Mouse (Mus musculus) forebrain, embryonic 11.5 days (tissue): ENCODE data around the gene Mettl3. TPM values are rescaled to one million over a fixed set of nuclear protein-coding genes. Genes with fewer than 3 reads are reported as not detected.
"Not testable (repeated sequence)": the region's sequence is repeated elsewhere in the genome, so short reads cannot be mapped to it uniquely, and the experiment has no call there.

Experiments
- ATAC-seq: fragments of 200-750 bp; cut with Nextera tagmentation; replicated peaks from 2 replicates; pipeline ENCODE4 v1.8.0; 2017; ENCODE audit warnings: moderate TSS enrichment; ENCODE audit not compliant: low FRiP score
- DNase-seq: peaks from one replicate; pipeline ENCODE4 v3.0.0-alpha.2; 2017; ENCODE audit warnings: low spot score
- H3K27ac ChIP-seq: fragments of 300-500 bp; sonication (generic); 2 replicates; pipeline ENCODE4 v1.5.1; 2014; ENCODE audit warnings: low read depth, low read length
- H3K27me3 ChIP-seq: fragments of 300-500 bp; sonication (generic); 2 replicates; pipeline ENCODE4 v1.6.1; 2014; ENCODE audit warnings: mild to moderate bottlenecking, low read length, mixed read lengths; ENCODE audit not compliant: control insufficient read depth, insufficient read depth
- H3K36me3 ChIP-seq: fragments of 300-500 bp; sonication (generic); 2 replicates; pipeline ENCODE4 v1.6.1; 2014; ENCODE audit warnings: mild to moderate bottlenecking, low read length, moderate library complexity, mixed read lengths; ENCODE audit not compliant: control insufficient read depth, insufficient read depth
- H3K4me1 ChIP-seq: fragments of 300-500 bp; sonication (generic); replicated peaks from 2 replicates; pipeline ENCODE4 v1.6.1; 2014; ENCODE audit warnings: low read length, mixed read lengths; ENCODE audit not compliant: control insufficient read depth, insufficient read depth
- H3K4me2 ChIP-seq: fragments of 300-500 bp; sonication (generic); 2 replicates; pipeline ENCODE4 v1.6.1; 2014; ENCODE audit warnings: low read depth, mild to moderate bottlenecking, low read length, moderate library complexity, mixed read lengths; ENCODE audit not compliant: severe bottlenecking
- H3K4me3 ChIP-seq: fragments of 300-500 bp; sonication (generic); 2 replicates; pipeline ENCODE4 v1.5.1; 2014; ENCODE audit warnings: low read depth, low read length
- H3K9ac ChIP-seq: fragments of 300-500 bp; sonication (generic); 2 replicates; pipeline ENCODE4 v1.6.1; 2014; ENCODE audit warnings: low read length
- H3K9me3 ChIP-seq: fragments of 300-500 bp; sonication (generic); 2 replicates; pipeline ENCODE4 v1.6.1; 2016; ENCODE audit warnings: low read length, mixed read lengths; ENCODE audit not compliant: control insufficient read depth
- WGBS: fragments of 180-500 bp; shearing (Covaris S2); extraction: QIAGEN DNeasy Blood & Tissue Kit; methylation state at CpG from one replicate; pipeline ENCODE4 v1.1.7; 2014; 5-methylcytosine and 5-hydroxymethylcytosine counted together
- polyA plus RNA-seq: library from polyadenylated mRNA; unstranded; fragments of >200 nt; fragmentation: Nextera tagmentation; extraction: Ambion mirVana; gene quantifications from 2 replicates; pipeline ENCODE4 v1.2.1, GENCODE M21; 2014

Gene Mettl3
- polyA plus RNA-seq, 1 experiment from 2014 or later = 59.3 TPM

DNA sequence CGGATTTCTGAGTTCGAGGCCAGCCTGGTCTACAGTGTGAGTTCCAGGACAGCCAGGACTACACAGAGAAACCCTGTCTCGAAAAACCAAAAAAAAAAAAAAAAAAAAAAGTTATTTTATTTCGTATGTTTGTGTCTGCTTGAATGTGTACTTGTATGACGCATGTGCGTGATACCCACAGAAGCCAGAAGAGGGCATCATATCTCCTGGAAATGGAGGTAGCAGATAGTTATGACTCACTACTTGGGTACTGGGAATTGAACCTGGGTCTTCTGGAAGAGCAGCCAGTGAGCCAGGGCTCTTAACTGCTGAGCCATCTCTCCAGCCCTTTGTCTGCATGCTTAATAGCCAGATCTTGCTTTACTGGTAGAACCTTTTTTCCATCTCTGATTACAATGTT is 5.4 kb upstream of the Mettl3 start:
- not testable (repeated sequence) for H3K9ac ChIP-seq, H3K9me3 ChIP-seq, H3K27me3 ChIP-seq, ATAC-seq, DNase-seq, H3K4me3 ChIP-seq, H3K27ac ChIP-seq, H3K4me2 ChIP-seq
- peaks cover 14% of the 10 kb centered on the region for H3K4me1 ChIP-seq
- WGBS = 92% methylated on average over 5 of the region's 6 CpGs
- H3K36me3 ChIP-seq = peaks cover 35% of the 10 kb centered on the region

DNA sequence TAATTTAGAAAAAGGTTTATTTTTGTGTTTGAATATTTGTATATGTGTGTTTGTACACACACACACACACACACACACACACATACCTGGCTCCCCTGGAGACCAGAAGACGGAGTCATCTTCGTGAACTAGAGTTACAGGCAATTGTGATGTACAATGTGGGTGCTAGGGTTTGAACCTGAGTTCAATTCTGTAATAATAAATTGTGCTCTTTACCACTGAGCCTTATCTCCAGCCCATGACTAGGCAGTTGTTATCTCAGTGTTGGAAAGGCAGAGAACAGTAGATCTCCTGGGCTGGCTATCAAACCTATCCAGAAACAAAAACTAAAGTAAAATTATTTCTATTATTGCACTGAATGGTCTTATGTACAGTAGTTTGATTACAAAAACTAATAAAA is 1.2 kb upstream of the Mettl3 start:
- H3K4me1 ChIP-seq = peaks cover 3% of the 10 kb centered on the region
- no peak overlapping the region for H3K9ac ChIP-seq
- DNase-seq (no peak), ATAC-seq (no peak)
- WGBS = 98% methylated on average over 2 of the region's 2 CpGs
- H3K9me3 ChIP-seq = no peaks in the 10 kb centered on the region
- H3K4me3 ChIP-seq = no peak overlapping the region
- H3K27ac ChIP-seq = no peak overlapping the region
- H3K27me3 ChIP-seq = no peaks in the 10 kb centered on the region
- H3K36me3 ChIP-seq = peaks cover 3% of the 10 kb centered on the region; the same call in 1 of the 2 replicates
- H3K4me2 ChIP-seq = no peak overlapping the region

GRCm38 (mm10) chr14:52303517-52303916 is 1.4 kb downstream of the Mettl3 start:
- DNase-seq, H3K4me1 ChIP-seq, ATAC-seq, H3K36me3 ChIP-seq, H3K9me3 ChIP-seq, H3K27ac ChIP-seq, H3K4me2 ChIP-seq, H3K9ac ChIP-seq, H3K27me3 ChIP-seq, H3K4me3 ChIP-seq: not testable (repeated sequence)
- WGBS = 91% methylated on average over 3 of the region's 3 CpGs

DNA sequence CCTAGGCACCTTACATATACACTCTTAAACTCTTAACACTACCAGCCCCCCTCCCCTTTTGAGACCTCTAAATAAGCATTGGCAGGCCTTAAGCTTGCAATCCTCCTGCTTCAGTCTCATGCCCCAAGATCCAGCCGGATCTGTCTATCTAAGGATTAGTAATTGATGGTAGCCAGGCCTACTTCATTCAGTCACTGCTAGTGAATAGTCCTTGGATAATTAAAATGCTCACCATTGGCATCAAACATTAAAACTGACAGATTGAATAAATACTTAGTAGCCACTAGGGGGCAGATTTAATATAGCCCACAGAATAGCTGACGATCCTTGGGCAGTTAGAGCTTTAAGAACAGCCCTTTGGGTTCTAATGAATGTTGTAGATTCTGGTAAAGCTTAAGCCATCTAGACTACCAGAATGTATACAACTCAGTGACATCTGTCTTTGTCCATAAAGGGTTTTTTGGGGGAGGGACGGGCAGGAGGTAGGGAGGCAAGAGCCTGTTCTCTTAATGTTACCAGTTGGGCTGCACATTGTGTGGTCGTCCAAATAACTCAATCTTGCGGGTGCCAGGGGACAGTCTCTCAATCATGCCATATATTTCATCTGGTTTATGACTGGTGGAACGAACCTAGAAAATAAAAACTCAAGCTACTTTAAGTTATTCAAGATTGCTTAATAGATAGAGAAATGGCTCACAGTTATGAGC is 9.2 kb downstream of the Mettl3 start:
- H3K4me2 ChIP-seq = no peak overlapping the region
- H3K36me3 ChIP-seq = peaks cover 11% of the 10 kb centered on the region; the same call in 1 of the 2 replicates
- no peaks in the 10 kb centered on the region for H3K4me1 ChIP-seq
- no peak for DNase-seq
- H3K27me3 ChIP-seq = no peaks in the 10 kb centered on the region
- no peak overlapping the region for H3K27ac ChIP-seq
- H3K9me3 ChIP-seq = no peaks in the 10 kb centered on the region
- 77% methylated on average over 6 of the region's 6 CpGs for WGBS
- H3K9ac ChIP-seq = no peak overlapping the region
- ATAC-seq = peak; percentile 63; the same call in 1 of the 2 replicates
- no peak overlapping the region for H3K4me3 ChIP-seq

DNA sequence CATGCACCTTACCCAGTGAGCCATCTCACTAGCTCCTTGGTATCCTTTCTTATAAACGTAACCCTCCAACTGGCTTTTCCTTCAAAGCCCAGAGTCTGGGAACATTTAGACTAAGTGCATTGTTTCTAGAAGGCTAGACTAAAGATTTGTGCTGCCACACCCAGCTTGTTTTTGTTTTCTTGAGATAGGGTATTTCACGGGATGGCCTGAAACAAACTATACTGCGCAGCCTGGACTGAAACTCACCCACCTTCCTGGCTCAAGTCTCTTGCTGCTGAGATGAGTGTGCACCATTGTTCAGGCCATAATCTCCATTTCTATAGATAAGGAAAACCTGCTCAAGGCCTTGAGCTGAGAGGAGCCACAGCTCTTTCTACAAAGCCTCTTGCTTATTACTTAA is 20.7 kb downstream of the Mettl3 start:
- Histone ChIP-seq H3K4me3 (no peak overlapping the region), H3K27ac (no peak overlapping the region), H3K36me3 (peaks cover 11% of the 10 kb centered on the region; the same call in 1 of the 2 replicates), H3K4me1 (no peaks in the 10 kb centered on the region), H3K9ac (no peak overlapping the region), H3K4me2 (no peak overlapping the region), H3K9me3 (no peaks in the 10 kb centered on the region), H3K27me3 (no peaks in the 10 kb centered on the region)
- no peak for DNase-seq
- ATAC-seq = no peak
- WGBS = 90% methylated on average over 3 of the region's 3 CpGs

DNA sequence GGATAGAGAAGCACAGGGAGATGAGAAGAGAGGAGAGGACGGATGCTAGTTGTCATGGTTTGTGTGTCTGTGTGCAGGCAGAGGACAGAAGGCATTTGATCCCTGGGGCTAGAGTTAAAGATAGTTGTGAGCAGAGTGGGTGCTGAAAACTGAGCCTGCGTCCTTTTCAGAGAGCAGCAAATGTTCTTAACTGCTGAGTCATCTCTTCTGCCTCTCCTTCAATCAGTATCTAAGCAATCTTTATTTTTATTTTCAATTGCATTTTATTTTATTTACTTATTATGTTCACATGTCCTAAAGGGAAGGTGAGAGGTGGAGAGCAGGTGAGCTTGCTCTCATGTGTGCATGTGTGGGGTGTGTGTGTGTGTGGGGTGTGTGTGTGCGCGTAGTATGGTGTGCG is 21.3 kb downstream of the Mettl3 start:
- no peak for ATAC-seq
- peaks cover 11% of the 10 kb centered on the region; the same call in 1 of the 2 replicates for H3K36me3 ChIP-seq
- H3K9me3 ChIP-seq = no peaks in the 10 kb centered on the region
- H3K4me3 ChIP-seq = no peak overlapping the region
- WGBS = 95% methylated on average over 5 of the region's 5 CpGs
- H3K4me1 ChIP-seq = no peaks in the 10 kb centered on the region
- DNase-seq = no peak
- H3K9ac ChIP-seq = no peak overlapping the region
- H3K27me3 ChIP-seq = no peaks in the 10 kb centered on the region
- no peak overlapping the region for H3K27ac ChIP-seq
- H3K4me2 ChIP-seq = no peak overlapping the region

GRCm38 (mm10) chr14:52279747-52280120 is 25.2 kb downstream of the Mettl3 start:
- Histone ChIP-seq H3K4me2 (peak overlapping the region; percentile 67), H3K9ac (peak overlapping the region; percentile 78), H3K9me3 (no peaks in the 10 kb centered on the region), H3K36me3 (no peaks in the 10 kb centered on the region), H3K4me1 (no peaks in the 10 kb centered on the region), H3K4me3 (peak overlapping the region; percentile 89), H3K27me3 (no peaks in the 10 kb centered on the region), H3K27ac (peak overlapping the region; percentile 69)
- ATAC-seq = peak; percentile 37
- under 1% methylated on average over 21 of the region's 21 CpGs for WGBS
- no peak for DNase-seq

DNA sequence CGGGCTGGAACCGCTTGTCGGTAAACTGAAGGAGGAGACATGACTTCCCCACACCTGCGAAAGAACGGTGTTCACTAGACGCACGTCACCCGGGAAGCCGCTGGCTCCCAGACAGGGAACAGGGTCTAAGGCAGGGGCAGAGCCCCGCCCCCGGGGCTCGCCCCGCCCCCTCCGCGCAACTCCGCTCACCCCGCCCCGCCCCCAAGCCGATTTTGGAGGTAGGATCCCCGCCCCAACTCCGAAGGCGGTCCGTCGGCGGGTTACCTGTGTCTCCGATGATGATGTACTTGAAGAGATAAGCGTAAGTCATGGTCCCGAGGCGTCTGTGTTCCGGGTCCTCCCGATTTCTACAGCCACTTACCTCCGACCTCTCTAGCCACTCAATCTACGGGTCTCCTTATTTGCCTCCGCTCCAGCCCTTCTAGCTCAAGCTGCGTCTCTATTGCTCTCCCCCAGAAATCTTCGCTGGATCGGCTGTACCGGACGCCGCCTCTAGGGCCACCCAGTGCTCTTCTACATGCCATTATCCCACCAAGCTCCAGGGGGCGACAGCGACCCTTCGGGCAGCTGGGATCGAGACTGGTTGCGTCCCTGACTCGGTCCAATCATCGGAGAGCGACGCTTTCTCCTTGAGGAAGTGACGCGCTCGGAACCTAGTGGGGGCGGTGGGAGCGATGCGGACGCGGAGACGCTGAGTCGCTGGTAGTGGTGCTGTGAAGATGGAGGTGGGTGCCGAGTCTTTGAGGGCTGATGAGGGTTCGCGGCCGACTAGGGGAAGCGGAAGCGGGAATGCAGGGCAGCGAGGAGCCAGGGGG is 25.8 kb downstream of the Mettl3 start, which contains the start of the genes Tox4 and Rab2b:
Gene Tox4, plus strand, starts transcription at position 215 of the 815 bp plus-strand sequence.
Gene Rab2b, minus strand, starts transcription at position 614 of the 815 bp plus-strand sequence.
- H3K9ac ChIP-seq = peak within 1 kb of the TSS; percentile 78
- H3K36me3 ChIP-seq = no peaks in the 10 kb centered on the region
- peak; percentile 99 for ATAC-seq
- peak within 1 kb of the TSS; percentile 69 for H3K27ac ChIP-seq
- H3K9me3 ChIP-seq = no peaks in the 10 kb centered on the region
- peak within 1 kb of the TSS; percentile 67 for H3K4me2 ChIP-seq
- under 1% methylated on average over 66 of the region's 66 CpGs for WGBS
- DNase-seq = peak; percentile 99
- no peaks in the 10 kb centered on the region for H3K27me3 ChIP-seq
- peak within 1 kb of the TSS; percentile 89 for H3K4me3 ChIP-seq
- no peaks in the 10 kb centered on the region for H3K4me1 ChIP-seq
